Mouse (Mus musculus) gastrocnemius, adult 18-20 months (tissue): ENCODE results near the gene Scgb1b24. TPM values are rescaled to one million over a fixed set of nuclear protein-coding genes. Genes with fewer than 3 reads are reported as not detected.

ENCODE experiments used
- DNase-seq: peaks from one replicate; pipeline ENCODE4 v3.0.0; 2021; ENCODE audit warnings: low spot score
- long read RNA-seq, 2 experiments: library from polyadenylated mRNA; stranded (forward); transcript quantifications; one replicate each; pipeline ENCODE4 v2.0.0; 2021
- total RNA-seq, 2 experiments: library from RNA; stranded (reverse); gene quantifications; 2 replicates each; pipeline ENCODE4 v1.2.3; 2021

The Scgb1b24 gene
- total RNA-seq = not detected
- long read RNA-seq, experiment 1 = 0 reads
- long read RNA-seq, experiment 2 = 0 reads

DNA sequence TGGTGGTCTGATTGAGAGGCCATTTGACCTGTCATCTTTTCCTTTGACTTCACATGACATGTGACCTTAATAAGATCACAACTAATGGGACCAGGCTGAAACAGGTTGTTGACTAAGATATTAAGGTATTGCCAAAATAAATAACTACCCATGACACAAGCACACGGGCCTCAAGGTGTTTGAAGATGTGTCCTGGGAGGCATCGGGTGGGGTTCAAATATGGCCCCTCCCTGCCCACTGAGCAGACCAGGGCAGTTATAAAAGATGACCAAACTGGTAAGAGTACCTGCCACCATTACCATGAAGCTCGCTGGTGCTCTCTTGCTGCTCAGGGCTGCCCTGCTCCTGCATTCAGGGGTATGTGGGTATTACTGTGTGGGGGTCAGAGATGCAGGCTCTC is at the start of gene Scgb1b24:
TSS of gene Scgb1b24 (plus strand) at position 301 of the 400 bp plus-strand sequence.
- no peak for DNase-seq

GRCm38 (mm10) chr7:33739212-33739611 is 4.4 kb upstream of the Scgb1b24 start, which contains the start of gene Scgb2b24:
TSS of gene Scgb2b24 (minus strand) at chr7:33739312.
- no peak for DNase-seq

Other genes starting within 250 kb of the Scgb1b24 start
- not detected for gene Scgb2b21, start 223.3 kb upstream of the Scgb1b24 start, total RNA-seq
- not detected for gene Scgb2b24, start 4.5 kb upstream of the Scgb1b24 start, total RNA-seq
- gene Scgb2b26, start 201.2 kb downstream of the Scgb1b24 start, total RNA-seq = not detected